Mouse (Mus musculus) intestine, embryonic 15.5 days (tissue): ENCODE data around the gene Rab13. TPM values are rescaled to one million over a fixed set of nuclear protein-coding genes. Genes with fewer than 3 reads are reported as not detected.
A peak's percentile ranks its signal among the peaks of the same experiment; 100 is the strongest.

Source experiments
- ATAC-seq: fragments of 200-750 bp; cut with Nextera tagmentation; 2 replicates; pipeline ENCODE4 v1.8.0; 2017; ENCODE audit warnings: moderate TSS enrichment, moderate library complexity
- H3K27ac ChIP-seq: fragments of 300-500 bp; sonication (generic); 2 replicates; pipeline ENCODE4 v1.5.1; 2015; ENCODE audit warnings: mild to moderate bottlenecking, inconsistent platforms
- H3K27me3 ChIP-seq: fragments of 300-500 bp; sonication (generic); replicated peaks from 2 replicates; pipeline ENCODE4 v1.6.1; 2015; ENCODE audit warnings: inconsistent platforms
- H3K36me3 ChIP-seq: fragments of 300-500 bp; sonication (generic); 2 replicates; pipeline ENCODE4 v1.6.1; 2015; ENCODE audit warnings: inconsistent platforms
- H3K4me1 ChIP-seq: fragments of 300-500 bp; sonication (generic); replicated peaks from 2 replicates; pipeline ENCODE4 v1.6.1; 2015; ENCODE audit warnings: inconsistent platforms
- H3K4me2 ChIP-seq: fragments of 300-500 bp; sonication (generic); replicated peaks from 2 replicates; pipeline ENCODE4 v1.6.1; 2015; ENCODE audit warnings: mild to moderate bottlenecking, inconsistent platforms
- H3K4me3 ChIP-seq: fragments of 300-500 bp; sonication (generic); replicated peaks from 2 replicates; pipeline ENCODE4 v1.5.1; 2015; ENCODE audit warnings: inconsistent platforms
- H3K9ac ChIP-seq: fragments of 300-500 bp; sonication (generic); 2 replicates; pipeline ENCODE4 v1.6.1; 2015; ENCODE audit warnings: inconsistent platforms
- H3K9me3 ChIP-seq: fragments of 300-500 bp; sonication (generic); 2 replicates; pipeline ENCODE4 v1.6.1; 2016; ENCODE audit warnings: inconsistent platforms
- WGBS: fragments of 180-500 bp; shearing (Covaris S2); methylation state at CpG from one replicate; pipeline ENCODE4 v1.1.7; 2015; 5-methylcytosine and 5-hydroxymethylcytosine counted together
- polyA plus RNA-seq: library from polyadenylated mRNA; unstranded; fragments of >200 nt; fragmentation: Nextera tagmentation; extraction: Ambion mirVana; gene quantifications from 2 replicates; pipeline ENCODE4 v1.2.1, GENCODE M21; 2015

Rab13 gene
- polyA plus RNA-seq, 1 experiment from 2014 or later = 23.1 TPM

GRCm38 (mm10) chr3:90211475-90212398, 1.8 kb upstream of the Rab13 start:
- no peak overlapping the region; the same call in 1 of the 2 replicates for H3K27ac ChIP-seq
- ATAC-seq = no peak
- H3K9me3 ChIP-seq = no peaks in the 10 kb centered on the region
- peak overlapping the region; percentile 60 for H3K4me3 ChIP-seq
- H3K4me2 ChIP-seq = peak overlapping the region; percentile 82
- peaks cover 21% of the 10 kb centered on the region for H3K36me3 ChIP-seq
- peak overlapping the region; percentile 73; the same call in 1 of the 2 replicates for H3K9ac ChIP-seq
- H3K27me3 ChIP-seq = no peaks in the 10 kb centered on the region
- 66% methylated on average over 13 of the region's 13 CpGs for WGBS
- peaks cover 20% of the 10 kb centered on the region for H3K4me1 ChIP-seq

- Histone ChIP-seq H3K4me3 (peak overlapping the region; percentile 60), H3K27me3 (no peaks in the 10 kb centered on the region), H3K27ac (no peak overlapping the region), H3K4me2 (peak overlapping the region; percentile 82), H3K36me3 (peaks cover 21% of the 10 kb centered on the region), H3K9me3 (no peaks in the 10 kb centered on the region), H3K9ac (peak overlapping the region; percentile 73), H3K4me1 (peaks cover 20% of the 10 kb centered on the region)
- no peak for ATAC-seq
- 11% methylated on average over 5 of the region's 5 CpGs for WGBS
Observed at GRCm38 (mm10) chr3:90212723-90213122, 772 bp upstream of the Rab13 start.

GRCm38 (mm10) chr3:90213956-90214684, 625 bp downstream of the Rab13 start:
- H3K27ac ChIP-seq = no peak overlapping the region
- ATAC-seq = peak; percentile 66
- H3K4me2 ChIP-seq = peak overlapping the region; percentile 53
- H3K27me3 ChIP-seq = no peaks in the 10 kb centered on the region
- 13% methylated on average over 12 of the region's 12 CpGs for WGBS
- peak overlapping the region; percentile 60 for H3K4me3 ChIP-seq
- H3K9ac ChIP-seq = no peak overlapping the region; the same call in 1 of the 2 replicates
- peaks cover 20% of the 10 kb centered on the region for H3K4me1 ChIP-seq
- no peaks in the 10 kb centered on the region for H3K9me3 ChIP-seq
- peaks cover 12% of the 10 kb centered on the region for H3K36me3 ChIP-seq

- Histone ChIP-seq H3K9ac (no peak overlapping the region), H3K4me1 (peaks cover 16% of the 10 kb centered on the region), H3K27ac (no peak overlapping the region), H3K4me3 (no peak overlapping the region), H3K9me3 (no peaks in the 10 kb centered on the region), H3K36me3 (peaks cover 3% of the 10 kb centered on the region; the same call in 1 of the 2 replicates), H3K4me2 (no peak overlapping the region), H3K27me3 (no peaks in the 10 kb centered on the region)
- 36% methylated on average over 1 of the region's 1 CpGs for WGBS
- no peak for ATAC-seq
Observed at GRCm38 (mm10) chr3:90215825-90216380, 2.4 kb downstream of the Rab13 start.

- ATAC-seq = peak; percentile 71
- Histone ChIP-seq H3K9ac (peak overlapping the region; percentile 55; the same call in 1 of the 2 replicates), H3K4me1 (peaks cover 9% of the 10 kb centered on the region), H3K27ac (peak overlapping the region; percentile 89), H3K36me3 (0 out of 2 replicates have a peak, but pooled peaks cover 4% of the 10 kb centered on the region), H3K9me3 (no peaks in the 10 kb centered on the region), H3K4me2 (peak overlapping the region; percentile 80), H3K4me3 (peak overlapping the region; percentile 53), H3K27me3 (no peaks in the 10 kb centered on the region)
- WGBS = 9% methylated on average over 6 of the region's 6 CpGs
Observed at GRCm38 (mm10) chr3:90220088-90220487, 6.6 kb downstream of the Rab13 start.

GRCm38 (mm10) chr3:90220531-90220951, 7.0 kb downstream of the Rab13 start:
- Histone ChIP-seq H3K9ac (peak overlapping the region; percentile 55), H3K27ac (peak overlapping the region; percentile 89), H3K27me3 (no peaks in the 10 kb centered on the region), H3K9me3 (no peaks in the 10 kb centered on the region), H3K4me2 (peak overlapping the region; percentile 80), H3K4me1 (peaks cover 9% of the 10 kb centered on the region), H3K4me3 (peak overlapping the region; percentile 53), H3K36me3 (0 out of 2 replicates have a peak, but pooled peaks cover 4% of the 10 kb centered on the region)
- ATAC-seq = peak; percentile 90
- under 1% methylated on average over 20 of the region's 20 CpGs for WGBS

GRCm38 (mm10) chr3:90221123-90221522, 7.6 kb downstream of the Rab13 start:
- ATAC-seq = peak; percentile 5; the same call in 1 of the 2 replicates
- 15% methylated on average over 5 of the region's 5 CpGs for WGBS

GRCm38 (mm10) chr3:90222455-90222854, 9.0 kb downstream of the Rab13 start:
- H3K9ac ChIP-seq = no peak overlapping the region
- H3K4me1 ChIP-seq = peaks cover 9% of the 10 kb centered on the region
- 0 out of 2 replicates have a peak, but pooled peaks cover 4% of the 10 kb centered on the region for H3K36me3 ChIP-seq
- H3K4me2 ChIP-seq = no peak overlapping the region
- no peaks in the 10 kb centered on the region for H3K9me3 ChIP-seq
- no peak overlapping the region for H3K27ac ChIP-seq
- no peak for ATAC-seq
- 86% methylated on average over 4 of the region's 4 CpGs for WGBS
- no peaks in the 10 kb centered on the region for H3K27me3 ChIP-seq
- no peak overlapping the region for H3K4me3 ChIP-seq

More at GRCm38 (mm10) chr3:90221123-90221522, 7.6 kb downstream of the Rab13 start:
- Histone ChIP-seq H3K27me3 (no peaks in the 10 kb centered on the region), H3K9me3 (no peaks in the 10 kb centered on the region), H3K4me3 (peak overlapping the region; percentile 53), H3K4me1 (peaks cover 9% of the 10 kb centered on the region), H3K27ac (peak overlapping the region; percentile 89; the same call in 1 of the 2 replicates), H3K4me2 (peak overlapping the region; percentile 80), H3K9ac (peak overlapping the region; percentile 55), H3K36me3 (0 out of 2 replicates have a peak, but pooled peaks cover 4% of the 10 kb centered on the region)

- peaks cover 9% of the 10 kb centered on the region for H3K4me1 ChIP-seq
- H3K27me3 ChIP-seq = no peaks in the 10 kb centered on the region
- H3K9ac ChIP-seq = no peak overlapping the region
- H3K27ac ChIP-seq = no peak overlapping the region
- no peak overlapping the region for H3K4me3 ChIP-seq
- 69% methylated on average over 3 of the region's 3 CpGs for WGBS
- ATAC-seq = no peak
- H3K36me3 ChIP-seq = 0 out of 2 replicates have a peak, but pooled peaks cover 4% of the 10 kb centered on the region
- no peak overlapping the region for H3K4me2 ChIP-seq
- H3K9me3 ChIP-seq = no peaks in the 10 kb centered on the region
Observed at GRCm38 (mm10) chr3:90222941-90223340, 9.4 kb downstream of the Rab13 start.

GRCm38 (mm10) chr3:90224331-90224730, 10.8 kb downstream of the Rab13 start:
- Histone ChIP-seq H3K9me3 (no peaks in the 10 kb centered on the region), H3K4me2 (no peak overlapping the region), H3K36me3 (0 out of 2 replicates have a peak, but pooled peaks cover 4% of the 10 kb centered on the region), H3K4me1 (peaks cover 9% of the 10 kb centered on the region), H3K4me3 (no peak overlapping the region), H3K9ac (no peak overlapping the region), H3K27ac (no peak overlapping the region), H3K27me3 (no peaks in the 10 kb centered on the region)
- 83% methylated on average over 10 of the region's 10 CpGs for WGBS
- ATAC-seq = no peak

GRCm38 (mm10) chr3:90231075-90231474, 17.6 kb downstream of the Rab13 start:
- H3K27ac ChIP-seq = peak overlapping the region; percentile 88; the same call in 1 of the 2 replicates
- H3K9ac ChIP-seq = peak overlapping the region; percentile 26; the same call in 1 of the 2 replicates
- 10% methylated on average over 8 of the region's 8 CpGs for WGBS
- no peak for ATAC-seq
- peak overlapping the region; percentile 76 for H3K4me2 ChIP-seq
- H3K9me3 ChIP-seq = no peaks in the 10 kb centered on the region
- peaks cover 15% of the 10 kb centered on the region for H3K36me3 ChIP-seq
- H3K27me3 ChIP-seq = no peaks in the 10 kb centered on the region
- H3K4me3 ChIP-seq = peak overlapping the region; percentile 75
- H3K4me1 ChIP-seq = peaks cover 2% of the 10 kb centered on the region; the same call in 1 of the 2 replicates
